Mouse (Mus musculus): ENCODE results near the gene B430218F22Rik. TPM values are rescaled to one million over a fixed set of nuclear protein-coding genes. Genes with fewer than 3 reads are reported as not detected.

Gene B430218F22Rik
- polyA plus RNA-seq, 1 experiment: 0.52 TPM

DNA sequence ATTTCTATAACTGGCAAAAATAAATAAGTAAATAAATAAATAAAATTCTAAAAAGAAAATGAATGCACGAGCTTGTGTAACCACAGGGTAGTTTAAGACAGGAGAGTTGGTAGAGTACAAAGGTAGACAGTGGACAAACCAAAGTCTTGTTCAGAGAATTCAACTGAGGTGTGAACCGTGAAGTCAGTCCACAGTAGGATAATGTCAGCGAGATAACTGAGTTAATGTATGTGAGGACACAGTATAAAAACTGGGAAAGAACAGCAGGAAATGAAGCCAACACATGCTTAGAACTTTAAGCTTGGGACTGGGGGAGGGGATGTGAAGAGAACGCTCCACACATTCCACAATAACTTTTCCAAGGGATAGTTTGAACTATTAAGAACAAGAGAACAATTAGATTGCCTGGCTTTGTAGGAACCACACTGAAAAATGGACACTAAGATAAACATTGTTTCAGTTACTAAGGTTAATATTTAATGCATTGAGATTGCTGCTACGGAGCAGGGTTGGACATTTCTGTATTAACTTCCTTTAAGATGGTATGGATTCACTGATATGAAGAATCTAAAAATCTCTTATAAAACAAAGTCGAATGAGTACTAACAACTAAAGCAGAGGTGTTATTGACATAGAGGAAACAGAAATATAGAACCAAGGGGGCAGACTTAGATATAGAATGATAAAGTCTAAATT lies 25.0 kb downstream of the B430218F22Rik start:
- DNase-seq (ENCODE audit: low read depth): no peak
- TF ChIP-seq CTCF (IDR thresholded peaks at IDR 0.05; ENCODE audit: borderline replicate concordance, extremely low read depth, insufficient read depth, insufficient read length) (no peak), POLR2A (IDR thresholded peaks at IDR 0.05; ENCODE audit: borderline replicate concordance, extremely low read depth, insufficient read depth, insufficient read length, poor library complexity, severe bottlenecking) (no peak)

- peak; percentile 24 for DNase-seq (ENCODE audit: low read depth)
- TF ChIP-seq CTCF (IDR thresholded peaks at IDR 0.05; ENCODE audit: borderline replicate concordance, extremely low read depth, insufficient read depth, insufficient read length): no peak
- no peak for TF ChIP-seq POLR2A (IDR thresholded peaks at IDR 0.05; ENCODE audit: borderline replicate concordance, extremely low read depth, insufficient read depth, insufficient read length, poor library complexity, severe bottlenecking)
These were observed 31.7 kb downstream of the B430218F22Rik start for GRCm38 (mm10) chr13:118418163-118418562.

DNA sequence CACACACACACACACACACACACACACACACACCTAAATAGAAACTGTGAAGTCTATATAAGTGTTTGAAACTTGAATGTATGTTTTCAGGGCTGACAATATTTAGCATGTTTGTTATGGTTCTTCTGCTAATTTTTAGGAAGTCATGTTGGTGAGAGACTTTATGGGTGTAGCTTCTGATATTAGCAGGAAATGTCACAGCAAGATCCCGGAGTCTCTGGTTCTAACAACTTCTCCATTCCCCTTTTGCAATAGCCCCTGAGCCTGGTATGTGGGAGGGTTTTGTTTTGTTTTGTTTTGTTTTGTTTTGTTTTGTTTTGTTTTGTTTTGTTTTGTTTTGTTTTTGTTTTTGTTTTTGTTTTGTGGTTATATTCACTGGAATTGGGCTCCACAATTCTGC lies 34.0 kb downstream of the B430218F22Rik start:
- no peak for DNase-seq (ENCODE audit: low read depth)
- TF ChIP-seq POLR2A (IDR thresholded peaks at IDR 0.05; ENCODE audit: borderline replicate concordance, extremely low read depth, insufficient read depth, insufficient read length, poor library complexity, severe bottlenecking) (no peak), CTCF (IDR thresholded peaks at IDR 0.05; ENCODE audit: borderline replicate concordance, extremely low read depth, insufficient read depth, insufficient read length) (no peak)

DNA sequence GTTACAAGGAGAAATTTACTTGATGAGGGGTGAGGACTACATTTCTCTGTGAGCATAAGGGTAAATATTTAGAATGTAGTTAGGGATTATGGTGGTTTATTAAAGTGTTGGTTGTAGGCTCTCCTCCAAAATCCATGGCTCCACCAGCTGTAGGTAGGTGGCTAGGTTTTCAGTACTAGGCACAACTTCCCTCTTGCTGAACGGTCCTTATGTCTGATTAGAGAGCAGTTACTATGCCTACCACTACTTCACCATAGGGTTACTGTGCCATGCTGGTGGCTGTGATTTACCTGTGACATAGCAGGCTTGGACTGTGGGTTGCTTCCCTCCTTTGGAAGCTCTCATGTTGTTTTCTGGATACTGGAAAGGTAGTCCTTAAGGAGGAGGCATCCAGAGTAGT lies 34.4 kb downstream of the B430218F22Rik start:
- no peak for DNase-seq (ENCODE audit: low read depth)
- TF ChIP-seq POLR2A (IDR thresholded peaks at IDR 0.05; ENCODE audit: borderline replicate concordance, extremely low read depth, insufficient read depth, insufficient read length, poor library complexity, severe bottlenecking): no peak
- TF ChIP-seq CTCF (IDR thresholded peaks at IDR 0.05; ENCODE audit: borderline replicate concordance, extremely low read depth, insufficient read depth, insufficient read length): no peak

Other genes starting within 250 kb of the B430218F22Rik start
- 18.6 and 19.9 TPM in 2 replicates for gene Mrps30, start 622 bp downstream of the B430218F22Rik start, polyA plus RNA-seq (2012; rRNA removed)

Measured in brain, embryonic 14.5 days (tissue).